Mouse (Mus musculus): ENCODE measurements around the gene Cecr2. TPM values are rescaled to one million over a fixed set of nuclear protein-coding genes. Genes with fewer than 3 reads are reported as not detected.
"Not testable (repeated sequence)": the region's sequence is repeated elsewhere in the genome, so short reads cannot be mapped to it uniquely, and the experiment has no call there.

Gene Cecr2
- polyA plus RNA-seq, 1 experiment from 2014 or later, result 15.7 TPM

DNA sequence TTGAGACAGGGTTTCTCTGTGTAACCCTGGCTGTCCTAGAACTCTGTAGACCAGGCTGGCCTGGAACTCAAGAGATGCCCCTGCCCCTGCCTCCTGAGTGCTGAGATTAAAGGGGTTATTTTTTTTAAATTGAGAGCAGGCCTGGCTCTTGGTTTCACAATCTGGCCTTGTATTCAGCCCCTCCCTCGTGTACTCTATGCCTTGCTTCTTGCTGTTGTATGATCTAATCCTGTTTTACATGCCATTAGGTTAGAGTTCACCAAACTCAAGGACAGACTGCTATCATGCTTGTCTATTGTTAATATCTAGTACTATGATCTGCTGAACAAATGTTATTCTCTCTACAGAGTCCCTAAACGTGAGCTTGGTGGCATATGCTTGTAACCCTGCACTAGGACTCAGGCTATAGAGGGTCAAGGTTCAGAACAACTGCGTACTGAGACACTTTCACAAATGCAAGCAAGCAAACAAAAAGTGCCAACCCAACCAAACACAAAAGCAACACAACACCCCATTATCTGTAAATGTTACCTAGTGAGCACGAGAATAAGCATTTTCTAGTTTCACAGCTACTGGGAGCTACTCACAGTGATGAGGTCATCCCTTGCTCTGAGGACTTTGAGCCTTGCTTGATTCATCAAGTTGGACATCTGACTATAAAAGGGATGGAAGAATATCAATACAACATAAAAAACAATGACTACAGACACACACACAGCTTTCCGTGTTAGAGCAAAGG lies 141.0 kb downstream of the Cecr2 start:
- H3K27ac ChIP-seq, result no peak overlapping the region
- WGBS, result 92% methylated on average over 5 of the region's 5 CpGs
- ATAC-seq (ENCODE audit: low FRiP score), result no peak
- H3K9me3 ChIP-seq (replicated peaks), result no peaks in the 10 kb centered on the region
- H3K9ac ChIP-seq, result no peak overlapping the region
- H3K4me1 ChIP-seq, result no peaks in the 10 kb centered on the region
- H3K27me3 ChIP-seq, result no peaks in the 10 kb centered on the region
- peaks cover 90% of the 10 kb centered on the region for H3K36me3 ChIP-seq
- no peak overlapping the region for H3K4me3 ChIP-seq
- no peak overlapping the region for H3K4me2 ChIP-seq (replicated peaks)

- Histone ChIP-seq H3K4me1 (no peaks in the 10 kb centered on the region), H3K4me2 (replicated peaks) (no peak overlapping the region), H3K4me3 (no peak overlapping the region), H3K9me3 (replicated peaks) (no peaks in the 10 kb centered on the region), H3K27ac (no peak overlapping the region), H3K27me3 (no peaks in the 10 kb centered on the region), H3K9ac (no peak overlapping the region), H3K36me3 (peaks cover 84% of the 10 kb centered on the region)
- ATAC-seq (ENCODE audit: low FRiP score), result no peak
- WGBS, result 95% methylated on average over 4 of the region's 4 CpGs
Measured at GRCm38 (mm10) chr6:120807738-120808081, 141.5 kb downstream of the Cecr2 start.

- not testable (repeated sequence) for H3K27ac ChIP-seq; H3K4me2 ChIP-seq (replicated peaks); H3K9ac ChIP-seq; H3K27me3 ChIP-seq; H3K9me3 ChIP-seq (replicated peaks); H3K4me1 ChIP-seq; H3K4me3 ChIP-seq; ATAC-seq (ENCODE audit: low FRiP score)
- 97% methylated on average over 10 of the region's 10 CpGs for WGBS
- peaks cover 45% of the 10 kb centered on the region for H3K36me3 ChIP-seq
Measured at GRCm38 (mm10) chr6:120811999-120812398, 145.8 kb downstream of the Cecr2 start.

DNA sequence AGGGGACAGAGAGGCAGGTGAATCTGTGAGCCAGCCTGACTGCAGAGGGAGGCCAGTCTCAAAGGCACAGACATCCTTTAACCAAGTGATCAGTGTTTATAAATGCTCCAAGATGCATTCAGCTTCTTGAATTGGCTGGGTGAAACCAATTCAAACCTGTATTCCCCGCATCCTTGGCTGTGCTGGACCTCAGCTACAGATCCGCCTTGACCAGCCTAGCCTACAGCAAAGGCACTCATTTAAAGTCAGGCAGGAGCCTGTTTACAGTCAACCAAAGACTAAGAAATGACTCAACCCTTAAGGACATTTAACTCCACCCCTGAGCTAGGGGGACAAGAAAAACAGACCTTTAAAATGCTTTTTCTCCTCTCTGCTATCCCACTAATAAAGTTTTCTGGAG lies 153.1 kb downstream of the Cecr2 start:
- Histone ChIP-seq H3K9me3 (replicated peaks) (no peaks in the 10 kb centered on the region), H3K27me3 (no peaks in the 10 kb centered on the region), H3K4me2 (replicated peaks) (no peak overlapping the region), H3K4me3 (no peak overlapping the region), H3K9ac (no peak overlapping the region), H3K27ac (no peak overlapping the region), H3K4me1 (peaks cover 12% of the 10 kb centered on the region), H3K36me3 (peaks cover 21% of the 10 kb centered on the region)
- no peak for ATAC-seq (ENCODE audit: low FRiP score)
- WGBS, result 96% methylated on average over 2 of the region's 2 CpGs

GRCm38 (mm10) chr6:120820144-120820543 lies 154.0 kb downstream of the Cecr2 start:
- H3K4me1 ChIP-seq, result peaks cover 12% of the 10 kb centered on the region
- no peak overlapping the region for H3K9ac ChIP-seq
- H3K27me3 ChIP-seq, result no peaks in the 10 kb centered on the region
- no peak overlapping the region for H3K27ac ChIP-seq
- H3K9me3 ChIP-seq (replicated peaks), result no peaks in the 10 kb centered on the region
- no peak overlapping the region for H3K4me2 ChIP-seq (replicated peaks)
- WGBS, result 95% methylated on average over 5 of the region's 5 CpGs
- H3K4me3 ChIP-seq, result no peak overlapping the region
- peaks cover 21% of the 10 kb centered on the region for H3K36me3 ChIP-seq
- ATAC-seq (ENCODE audit: low FRiP score), result no peak

Small RNA genes lying within 50 kb of the gene (microRNA-seq; reads per million reads assigned to microRNA genes)
- not detected for gene Gm25193

Other genes with a start within 250 kb of the Cecr2 start
- 11.4 and 12.3 TPM in 2 replicates for gene Il17ra, start 203.1 kb upstream of the Cecr2 start, polyA plus RNA-seq (2016; fragmentation: Nextera tagmentation; extraction: Ambion mirVana)
- 3.2 and 4.1 TPM in 2 replicates for gene Tmem121b, start 172.6 kb upstream of the Cecr2 start, polyA plus RNA-seq (2016; fragmentation: Nextera tagmentation; extraction: Ambion mirVana)
- gene Hdhd5, start 135.1 kb upstream of the Cecr2 start, polyA plus RNA-seq (2016; fragmentation: Nextera tagmentation; extraction: Ambion mirVana), result 19.5 and 20.9 TPM in 2 replicates
- 2.2 and 2.9 TPM in 2 replicates for gene Slc25a18, start 107.2 kb downstream of the Cecr2 start, polyA plus RNA-seq (2016; fragmentation: Nextera tagmentation; extraction: Ambion mirVana)
- gene Atp6v1e1, start 156.4 kb downstream of the Cecr2 start, polyA plus RNA-seq (2016; fragmentation: Nextera tagmentation; extraction: Ambion mirVana), result 178 and 180 TPM in 2 replicates
- 38.2 and 40.0 TPM in 2 replicates for gene Bcl2l13, start 169.8 kb downstream of the Cecr2 start, polyA plus RNA-seq (2016; fragmentation: Nextera tagmentation; extraction: Ambion mirVana)